Mouse (Mus musculus) layer of hippocampus, postnatal 25 days (tissue): ENCODE results near the gene 4930412O13Rik. TPM values are rescaled to one million over a fixed set of nuclear protein-coding genes. Genes with fewer than 3 reads are reported as not detected.

Source experiments
- DNase-seq, 2 experiments: peaks; one replicate each; pipeline ENCODE4 v3.0.0; 2022; ENCODE audit warnings: mixed read lengths in 2 of 2, low spot score in 1 of 2; ENCODE audit errors: extremely low spot score in 1 of 2
- total RNA-seq, 2 experiments: library from RNA; stranded (reverse); gene quantifications; 2 replicates each; pipeline ENCODE4 v1.2.3; 2021

4930412O13Rik gene
- total RNA-seq, 2 experiments from 2014 or later = not detected

DNA sequence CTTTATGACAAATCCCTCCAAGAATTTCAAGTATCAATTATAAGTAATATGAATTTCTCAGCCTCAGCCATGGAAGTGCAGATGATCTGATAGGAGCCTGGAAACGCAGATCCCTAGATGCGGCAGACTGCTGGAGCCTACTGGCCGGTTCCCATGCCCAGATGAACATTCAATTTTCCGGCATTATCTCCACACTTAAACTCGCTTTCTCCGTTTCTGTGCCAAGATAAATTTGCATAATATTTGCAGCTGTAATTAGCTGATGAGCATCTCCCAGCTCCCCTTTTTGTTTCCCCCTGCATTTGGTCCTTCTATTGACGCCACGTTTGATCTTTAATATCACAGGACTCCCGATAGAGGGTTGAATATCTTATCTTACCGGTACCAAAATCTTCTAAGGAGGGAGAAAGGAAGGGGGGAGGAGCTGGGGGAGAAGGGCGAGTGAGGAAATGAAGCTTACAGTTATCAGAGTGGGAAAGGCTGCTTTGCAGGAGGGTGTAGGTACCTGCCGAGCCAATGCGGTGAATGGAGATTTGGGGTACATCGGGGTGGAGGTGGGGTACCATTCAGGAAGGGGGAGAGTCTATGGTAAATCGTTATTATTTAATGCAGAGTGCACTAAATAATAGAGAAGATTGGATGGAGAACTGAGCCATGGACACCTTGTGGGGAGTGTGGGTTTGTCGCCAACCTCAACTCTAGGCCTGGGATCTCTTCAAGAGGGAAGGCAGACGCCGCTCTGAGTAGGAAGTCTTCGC, 14.0 kb downstream of the 4930412O13Rik start:
- no peak for DNase-seq

GRCm38 (mm10) chr2:9896097-9896770, 15.2 kb downstream of the 4930412O13Rik start:
- DNase-seq = no peak

DNA sequence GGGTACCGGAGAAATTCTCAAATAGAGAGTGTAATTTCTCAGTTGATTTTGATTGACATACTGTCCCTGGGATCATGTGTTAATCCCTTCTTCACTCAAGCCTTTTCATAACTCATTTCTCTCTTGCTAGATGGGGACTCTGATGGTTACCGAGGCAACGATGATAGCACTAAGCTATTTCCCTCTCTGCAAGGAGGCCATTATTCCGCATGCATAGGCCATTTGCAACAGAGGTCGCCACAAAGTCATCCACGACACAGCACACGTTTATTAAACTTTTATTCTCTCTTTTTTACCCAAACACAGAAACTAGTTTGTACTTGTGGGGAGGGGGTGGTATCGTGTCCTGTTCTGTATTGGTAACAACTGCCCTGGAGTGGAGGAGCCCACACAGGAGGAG, 16.8 kb downstream of the 4930412O13Rik start:
- DNase-seq = no peak

DNA sequence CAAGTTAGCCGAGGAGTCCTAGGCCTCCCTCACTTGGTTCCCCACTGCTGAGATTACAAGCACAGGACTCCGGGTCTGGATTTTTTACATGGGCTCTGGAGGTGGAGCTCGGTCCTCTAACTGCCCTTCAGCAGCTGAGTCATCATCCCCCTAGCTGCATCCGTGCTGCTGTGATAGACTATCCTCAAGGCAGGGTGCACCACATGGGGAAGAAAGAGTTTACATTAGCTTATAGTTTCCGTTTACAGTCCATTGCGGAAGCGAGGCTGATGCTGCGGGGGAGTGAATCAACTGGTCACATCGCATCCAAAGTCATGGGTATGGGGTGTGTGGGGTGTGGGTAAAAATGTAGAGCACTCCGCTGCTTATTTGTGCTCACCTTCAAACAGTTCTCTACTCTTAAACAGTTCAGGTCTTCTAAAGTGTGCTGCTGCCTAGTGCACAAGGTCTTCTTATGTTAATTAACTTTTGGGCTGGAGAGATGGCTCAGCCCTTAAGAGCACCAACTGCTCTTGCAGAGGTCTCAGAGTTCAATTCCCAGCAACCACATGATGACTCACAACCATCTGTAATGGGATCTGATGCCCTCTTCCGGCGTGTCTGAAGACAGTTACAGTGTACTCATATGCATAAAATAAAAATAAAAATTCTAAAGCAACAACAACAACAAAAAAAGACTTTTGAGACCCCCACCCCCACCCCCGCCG, 23.0 kb downstream of the 4930412O13Rik start:
- no peak for DNase-seq

DNA sequence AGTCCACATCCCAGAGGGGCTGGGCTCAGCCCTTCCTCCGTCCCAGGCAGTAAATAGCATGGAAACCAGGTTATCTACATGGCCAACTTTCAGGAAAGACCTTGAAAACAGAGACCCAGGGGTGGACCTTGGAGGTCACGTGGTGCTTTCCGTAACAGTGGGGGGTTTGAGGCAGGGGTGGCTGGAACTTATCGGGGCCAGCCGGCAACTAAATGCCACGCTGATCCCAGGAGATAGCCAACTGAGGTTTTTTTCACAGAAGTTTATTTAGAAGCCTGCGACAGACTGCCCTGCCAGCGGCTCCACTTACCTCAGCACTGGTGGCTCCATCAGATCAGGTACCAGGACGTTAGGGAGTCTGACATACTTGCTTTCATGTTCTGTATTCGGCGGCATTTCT, 24.9 kb downstream of the 4930412O13Rik start:
- no peak for DNase-seq

DNA sequence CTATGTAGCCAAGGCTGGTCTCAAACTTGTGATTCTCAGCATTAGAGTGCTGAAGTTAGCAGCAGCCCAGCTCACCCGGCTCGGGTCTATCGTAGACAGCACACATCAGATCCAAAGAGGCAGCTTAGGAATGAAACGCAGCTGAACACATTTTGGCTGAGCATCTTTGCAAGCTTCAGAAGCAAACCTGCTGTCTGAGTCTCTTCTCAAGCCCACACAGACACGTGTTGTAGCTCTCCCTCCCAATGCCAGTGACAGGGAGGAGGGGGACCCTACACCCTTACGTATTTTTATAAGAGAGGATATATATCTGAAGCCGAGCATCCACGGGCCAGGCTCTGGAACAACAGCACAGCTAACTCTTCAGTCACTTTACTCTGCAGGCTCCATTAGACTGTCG, 36.5 kb downstream of the 4930412O13Rik start:
- no peak for DNase-seq

DNA sequence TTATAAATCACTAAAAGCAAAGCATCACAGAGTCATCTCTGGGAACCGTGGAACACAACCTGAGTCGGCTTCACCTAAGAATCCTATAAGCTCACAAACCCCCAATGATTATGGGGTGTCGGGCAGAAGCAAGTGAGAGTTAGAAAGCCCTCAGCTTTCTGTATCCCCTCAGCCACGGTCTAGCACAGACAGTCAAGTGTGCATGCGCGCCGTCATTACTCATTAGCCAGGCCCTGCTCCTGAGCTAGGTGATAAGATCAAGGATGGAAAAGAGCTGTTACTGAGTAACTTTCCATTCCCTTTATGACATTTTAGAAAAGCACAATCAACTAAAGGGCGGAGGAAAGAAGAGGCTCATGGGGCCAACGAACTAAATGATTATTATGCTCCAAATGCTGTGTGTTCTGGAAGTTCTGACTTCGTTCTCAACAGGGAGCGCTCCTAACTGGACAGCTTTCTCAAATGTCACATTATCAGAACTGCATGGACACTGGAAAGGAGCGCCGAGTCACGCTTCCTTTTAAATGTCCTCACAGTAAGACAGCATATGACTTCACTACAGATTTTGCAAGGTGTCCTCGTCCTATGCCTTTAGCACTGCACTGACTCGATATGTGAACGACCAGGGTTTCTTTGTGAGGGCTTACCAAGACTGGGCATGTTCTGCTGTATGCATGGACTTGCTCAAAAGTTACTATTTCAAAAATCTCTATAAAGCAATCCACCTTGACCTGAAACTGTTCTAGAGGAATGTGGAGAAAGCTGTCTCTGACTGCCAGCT, 37.8 kb downstream of the 4930412O13Rik start:
- DNase-seq = no peak

- no peak for DNase-seq
Observed at GRCm38 (mm10) chr2:9926194-9926904, 45.3 kb downstream of the 4930412O13Rik start.

DNA sequence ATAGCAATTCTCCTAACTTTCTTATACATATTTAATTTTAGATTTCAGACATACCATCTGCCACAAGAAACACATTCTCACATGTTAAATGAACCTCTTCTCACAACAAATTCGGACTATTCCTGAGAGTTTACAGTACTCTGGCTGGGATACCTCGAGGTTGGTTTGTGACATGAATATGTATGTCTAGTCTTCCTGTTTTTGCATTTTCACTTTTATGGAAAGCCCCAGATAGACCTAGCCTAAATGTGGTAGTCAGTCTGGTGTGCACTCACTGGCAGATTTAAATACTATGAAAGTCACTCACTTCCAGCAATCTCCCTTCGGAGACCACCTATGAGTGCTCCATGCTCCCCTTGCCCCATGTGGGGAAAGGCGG, 45.8 kb downstream of the 4930412O13Rik start:
- DNase-seq = no peak

Other genes with a start within 250 kb of the 4930412O13Rik start
- not detected for gene 9230102O04Rik, start 8.3 kb downstream of the 4930412O13Rik start, total RNA-seq
- not detected for gene Gata3, start 8.8 kb downstream of the 4930412O13Rik start, total RNA-seq
- gene Taf3, start 167.3 kb downstream of the 4930412O13Rik start, total RNA-seq = 10 to 100 TPM; 12.9 to 13.9 TPM
- 100 to 1,000 TPM; 261 to 293 TPM for gene Atp5c1, start 199.3 kb downstream of the 4930412O13Rik start, total RNA-seq
- 10 to 100 TPM; 12.5 to 13.6 TPM for gene Kin, start 199.3 kb downstream of the 4930412O13Rik start, total RNA-seq